Mouse (Mus musculus): ENCODE measurements around the gene Tmem230. TPM values are rescaled to one million over a fixed set of nuclear protein-coding genes. Genes with fewer than 3 reads are reported as not detected.
A peak's percentile ranks its signal among the peaks of the same experiment; 100 is the strongest.
"Not testable (repeated sequence)": the region's sequence is repeated elsewhere in the genome, so short reads cannot be mapped to it uniquely, and the experiment has no call there.

The Tmem230 gene
- 67.0 and 86.8 TPM in 2 replicates for polyA plus RNA-seq (2012; rRNA removed)

GRCm38 (mm10) chr2:132247539-132248313 is at the start of gene Tmem230:
Tmem230 (minus strand) TSS chr2:132247807.
- DNase-seq: peak; percentile 92
- WGBS: 7% methylated on average over 50 of the region's 50 CpGs
- Histone ChIP-seq H3K4me3 (replicated peaks; ENCODE audit: extremely low read depth, low read depth, low read length) (peak within 1 kb of the TSS; percentile 68), H3K4me1 (ENCODE audit: control insufficient read depth, insufficient read depth, low read length) (peaks cover 11% of the 10 kb centered on the region)
- TF ChIP-seq POLR2A (IDR thresholded peaks at IDR 0.05; ENCODE audit: borderline replicate concordance, extremely low read depth, low read depth, low read length) (peak; percentile 78), CTCF (IDR thresholded peaks at IDR 0.05; ENCODE audit: insufficient read depth, low read length) (no peak)

- no peak for DNase-seq
- Histone ChIP-seq H3K4me3 (replicated peaks; ENCODE audit: extremely low read depth, low read depth, low read length) (no peak overlapping the region), H3K4me1 (ENCODE audit: control insufficient read depth, insufficient read depth, low read length) (peaks cover 12% of the 10 kb centered on the region)
- 85% methylated on average over 10 of the region's 10 CpGs for WGBS
- TF ChIP-seq POLR2A (IDR thresholded peaks at IDR 0.05; ENCODE audit: borderline replicate concordance, extremely low read depth, low read depth, low read length): no peak
- TF ChIP-seq CTCF (IDR thresholded peaks at IDR 0.05; ENCODE audit: insufficient read depth, low read length): no peak
Observed at GRCm38 (mm10) chr2:132293694-132294450, 46.3 kb upstream of the Tmem230 start.

GRCm38 (mm10) chr2:132292083-132292482 is 44.5 kb upstream of the Tmem230 start:
- no peak for DNase-seq
- Histone ChIP-seq H3K4me1 (ENCODE audit: control insufficient read depth, insufficient read depth, low read length) (peaks cover 12% of the 10 kb centered on the region), H3K4me3 (replicated peaks; ENCODE audit: extremely low read depth, low read depth, low read length) (no peak overlapping the region)
- 28% methylated on average over 4 of the region's 4 CpGs for WGBS
- TF ChIP-seq CTCF (IDR thresholded peaks at IDR 0.05; ENCODE audit: insufficient read depth, low read length) (no peak), POLR2A (IDR thresholded peaks at IDR 0.05; ENCODE audit: borderline replicate concordance, extremely low read depth, low read depth, low read length) (no peak)

- 39% methylated on average over 3 of the region's 3 CpGs for WGBS
- peaks cover 12% of the 10 kb centered on the region for H3K4me1 ChIP-seq (ENCODE audit: control insufficient read depth, insufficient read depth, low read length)
- no peak for TF ChIP-seq POLR2A (IDR thresholded peaks at IDR 0.05; ENCODE audit: borderline replicate concordance, extremely low read depth, low read depth, low read length)
- no peak for TF ChIP-seq CTCF (IDR thresholded peaks at IDR 0.05; ENCODE audit: insufficient read depth, low read length)
- H3K4me3 ChIP-seq (replicated peaks; ENCODE audit: extremely low read depth, low read depth, low read length): no peak overlapping the region
- DNase-seq: no peak
Observed at GRCm38 (mm10) chr2:132291265-132291664, 43.7 kb upstream of the Tmem230 start.

GRCm38 (mm10) chr2:132290808-132291207 is 43.2 kb upstream of the Tmem230 start:
- 53% methylated on average over 6 of the region's 6 CpGs for WGBS
- DNase-seq: no peak
- Histone ChIP-seq H3K4me1 (ENCODE audit: control insufficient read depth, insufficient read depth, low read length) (peaks cover 12% of the 10 kb centered on the region), H3K4me3 (replicated peaks; ENCODE audit: extremely low read depth, low read depth, low read length) (no peak overlapping the region)
- no peak for TF ChIP-seq CTCF (IDR thresholded peaks at IDR 0.05; ENCODE audit: insufficient read depth, low read length)
- TF ChIP-seq POLR2A (IDR thresholded peaks at IDR 0.05; ENCODE audit: borderline replicate concordance, extremely low read depth, low read depth, low read length): no peak

GRCm38 (mm10) chr2:132289213-132289612 is 41.6 kb upstream of the Tmem230 start:
- H3K4me1 ChIP-seq (ENCODE audit: control insufficient read depth, insufficient read depth, low read length): peaks cover 22% of the 10 kb centered on the region
- DNase-seq; H3K4me3 ChIP-seq (replicated peaks; ENCODE audit: extremely low read depth, low read depth, low read length): not testable (repeated sequence)
- 35% methylated on average over 5 of the region's 7 CpGs for WGBS

GRCm38 (mm10) chr2:132286376-132287076 is 38.9 kb upstream of the Tmem230 start:
- WGBS: 59% methylated on average over 9 of the region's 9 CpGs
- Histone ChIP-seq H3K4me1 (ENCODE audit: control insufficient read depth, insufficient read depth, low read length) (peaks cover 39% of the 10 kb centered on the region), H3K4me3 (replicated peaks; ENCODE audit: extremely low read depth, low read depth, low read length) (no peak overlapping the region)
- DNase-seq: no peak
- TF ChIP-seq POLR2A (IDR thresholded peaks at IDR 0.05; ENCODE audit: borderline replicate concordance, extremely low read depth, low read depth, low read length) (no peak), CTCF (IDR thresholded peaks at IDR 0.05; ENCODE audit: insufficient read depth, low read length) (no peak)

- not testable (repeated sequence) for H3K4me3 ChIP-seq (replicated peaks; ENCODE audit: extremely low read depth, low read depth, low read length); DNase-seq
- 70% methylated on average over 5 of the region's 5 CpGs for WGBS
- peaks cover 38% of the 10 kb centered on the region for H3K4me1 ChIP-seq (ENCODE audit: control insufficient read depth, insufficient read depth, low read length)
Observed at GRCm38 (mm10) chr2:132285722-132286121, 38.1 kb upstream of the Tmem230 start.

- WGBS: 41% methylated on average over 12 of the region's 12 CpGs
- DNase-seq: no peak
- TF ChIP-seq POLR2A (IDR thresholded peaks at IDR 0.05; ENCODE audit: borderline replicate concordance, extremely low read depth, low read depth, low read length) (no peak), CTCF (IDR thresholded peaks at IDR 0.05; ENCODE audit: insufficient read depth, low read length) (no peak)
- Histone ChIP-seq H3K4me3 (replicated peaks; ENCODE audit: extremely low read depth, low read depth, low read length) (no peak overlapping the region), H3K4me1 (ENCODE audit: control insufficient read depth, insufficient read depth, low read length) (peaks cover 41% of the 10 kb centered on the region)
Observed at GRCm38 (mm10) chr2:132284492-132285139, 37.0 kb upstream of the Tmem230 start.

All from lung, adult 2 months (tissue).